Mouse (Mus musculus) embryo, embryonic 11.5 days (tissue): ENCODE results near the gene Sema4a.

Source experiments
- DNase-seq: peaks from one replicate; pipeline ENCODE4 v3.0.0-alpha.2; 2012; ENCODE audit warnings: low read depth, low spot score

The Sema4a gene

GRCm38 (mm10) chr3:88427342-88427905, 33.6 kb downstream of the Sema4a start:
- no peak for DNase-seq

GRCm38 (mm10) chr3:88425708-88426420, 35.1 kb downstream of the Sema4a start:
- no peak for DNase-seq

GRCm38 (mm10) chr3:88425330-88425689, 35.7 kb downstream of the Sema4a start:
- DNase-seq = no peak

- DNase-seq = peak; percentile 95
These were observed 36.2 kb downstream of the Sema4a start, which contains the start of gene Slc25a44 for GRCm38 (mm10) chr3:88424605-88425329. Gene Slc25a44, minus strand, starts transcription at chr3:88425139.

- no peak for DNase-seq
These were observed 38.8 kb downstream of the Sema4a start for GRCm38 (mm10) chr3:88422020-88422720.

GRCm38 (mm10) chr3:88420771-88421170, 40.2 kb downstream of the Sema4a start:
- DNase-seq = no peak

GRCm38 (mm10) chr3:88418016-88418415, 43.0 kb downstream of the Sema4a start:
- no peak for DNase-seq

GRCm38 (mm10) chr3:88415668-88416067, 45.3 kb downstream of the Sema4a start:
- DNase-seq = no peak

- no peak for DNase-seq
These were observed 48.3 kb downstream of the Sema4a start for GRCm38 (mm10) chr3:88412636-88413035.

- DNase-seq = no peak
These were observed 49.3 kb downstream of the Sema4a start for GRCm38 (mm10) chr3:88411681-88412080.

- no peak for DNase-seq
These were observed 50.3 kb downstream of the Sema4a start for GRCm38 (mm10) chr3:88410645-88411031.

- DNase-seq = peak; percentile 87
These were observed 51.0 kb downstream of the Sema4a start, which contains the start of gene Pmf1 for GRCm38 (mm10) chr3:88409741-88410644. Gene Pmf1, minus strand, starts transcription at chr3:88410331.

- no peak for DNase-seq
These were observed 52.0 kb downstream of the Sema4a start for GRCm38 (mm10) chr3:88408953-88409352.

- no peak for DNase-seq
These were observed 53.5 kb downstream of the Sema4a start for GRCm38 (mm10) chr3:88407529-88407928.

GRCm38 (mm10) chr3:88407090-88407489, 53.9 kb downstream of the Sema4a start:
- peak; percentile 77 for DNase-seq

GRCm38 (mm10) chr3:88403522-88404230, 57.3 kb downstream of the Sema4a start:
- DNase-seq = no peak

- DNase-seq = no peak
These were observed 62.3 kb downstream of the Sema4a start for GRCm38 (mm10) chr3:88398666-88399065.

GRCm38 (mm10) chr3:88395742-88396141, 65.2 kb downstream of the Sema4a start:
- DNase-seq = no peak

GRCm38 (mm10) chr3:88395288-88395687, 65.7 kb downstream of the Sema4a start:
- no peak for DNase-seq

- no peak for DNase-seq
These were observed 67.1 kb downstream of the Sema4a start for GRCm38 (mm10) chr3:88393776-88394375.
